Mouse (Mus musculus) intestine, postnatal 0 days (tissue): ENCODE results near the gene Nudcd2. TPM values are rescaled to one million over a fixed set of nuclear protein-coding genes. Genes with fewer than 3 reads are reported as not detected.

ENCODE experiments used
- ATAC-seq: fragments of 200-750 bp; cut with Nextera tagmentation; 2 replicates; pipeline ENCODE4 v1.8.0; 2017; ENCODE audit warnings: mild to moderate bottlenecking, moderate TSS enrichment, moderate library complexity
- H3K27ac ChIP-seq: fragments of 300-500 bp; sonication (generic); 2 replicates; pipeline ENCODE4 v1.5.1; 2014; ENCODE audit warnings: mild to moderate bottlenecking, low read depth, low read length, moderate library complexity
- H3K27me3 ChIP-seq: fragments of 300-500 bp; sonication (generic); replicated peaks from 2 replicates; pipeline ENCODE4 v1.6.1; 2014; ENCODE audit warnings: low read length, mixed read lengths; ENCODE audit not compliant: control insufficient read depth, insufficient read depth
- H3K36me3 ChIP-seq: fragments of 300-500 bp; sonication (generic); 2 replicates; pipeline ENCODE4 v1.6.1; 2014; ENCODE audit warnings: mild to moderate bottlenecking, moderate library complexity; ENCODE audit not compliant: control insufficient read depth, insufficient read depth
- H3K4me1 ChIP-seq: fragments of 300-500 bp; sonication (generic); replicated peaks from 2 replicates; pipeline ENCODE4 v1.6.1; 2014; ENCODE audit warnings: antibody characterized with exemption, low read length, mixed read lengths; ENCODE audit not compliant: control insufficient read depth, insufficient read depth
- H3K4me2 ChIP-seq: fragments of 300-500 bp; sonication (generic); replicated peaks from 2 replicates; pipeline ENCODE4 v1.6.1; 2014; ENCODE audit warnings: low read depth, mild to moderate bottlenecking, moderate library complexity
- H3K4me3 ChIP-seq: fragments of 300-500 bp; sonication (generic); 2 replicates; pipeline ENCODE4 v1.5.1; 2014; ENCODE audit warnings: low read depth, low read length
- H3K9ac ChIP-seq: fragments of 300-500 bp; sonication (generic); 2 replicates; pipeline ENCODE4 v1.6.1; 2014; ENCODE audit warnings: mild to moderate bottlenecking, low read depth, low read length
- H3K9me3 ChIP-seq: fragments of 300-500 bp; sonication (generic); 2 replicates; pipeline ENCODE4 v1.6.1; 2016; ENCODE audit warnings: mixed run types; ENCODE audit not compliant: control insufficient read depth
- CTCF ChIP-seq: sonication (generic); IDR thresholded peaks from 2 replicates; pipeline ENCODE4 v1.5.1; 2016; ENCODE audit warnings: low read depth, mild to moderate bottlenecking, control low read depth, antibody characterized with exemption, moderate library complexity
- WGBS: fragments of 180-500 bp; shearing (Covaris S2); extraction: QIAGEN DNeasy Blood & Tissue Kit; methylation state at CpG from one replicate; pipeline ENCODE4 v1.1.7; 2014; 5-methylcytosine and 5-hydroxymethylcytosine counted together
- polyA plus RNA-seq: library from polyadenylated mRNA; unstranded; fragments of >200 nt; fragmentation: Nextera tagmentation; extraction: Ambion mirVana; gene quantifications from 2 replicates; pipeline ENCODE4 v1.2.1, GENCODE M21; 2015

The Nudcd2 gene
- polyA plus RNA-seq, 1 experiment from 2014 or later = 70.3 TPM

DNA sequence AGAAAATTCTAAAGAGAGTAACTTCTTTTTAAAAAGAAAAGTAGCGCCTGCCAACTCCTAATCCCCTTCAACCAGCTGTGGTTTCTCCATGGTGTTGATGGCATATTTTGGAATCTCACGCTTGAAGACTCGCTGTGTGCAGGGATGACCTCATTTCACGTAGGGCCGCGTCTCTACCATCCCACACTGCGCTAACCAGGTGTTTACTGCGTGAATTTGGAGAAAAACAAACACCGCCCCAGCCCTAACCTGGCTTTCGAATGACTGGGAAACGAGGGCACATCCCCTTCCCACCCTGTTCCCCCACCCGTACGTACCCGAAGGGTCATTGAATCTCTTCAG lies 499 bp upstream of the Nudcd2 start:
- Histone ChIP-seq H3K9me3 (no peaks in the 10 kb centered on the region), H3K4me2 (peak overlapping the region; percentile 90), H3K27me3 (no peaks in the 10 kb centered on the region), H3K9ac (peak overlapping the region; percentile 50; the same call in 1 of the 2 replicates), H3K36me3 (peaks cover 15% of the 10 kb centered on the region), H3K27ac (no peak overlapping the region), H3K4me3 (peak overlapping the region; percentile 77), H3K4me1 (no peaks in the 10 kb centered on the region)
- under 1% methylated on average over 14 of the region's 14 CpGs for WGBS
- ATAC-seq = peak; percentile 14; the same call in 1 of the 2 replicates
- TF ChIP-seq CTCF = no peak

DNA sequence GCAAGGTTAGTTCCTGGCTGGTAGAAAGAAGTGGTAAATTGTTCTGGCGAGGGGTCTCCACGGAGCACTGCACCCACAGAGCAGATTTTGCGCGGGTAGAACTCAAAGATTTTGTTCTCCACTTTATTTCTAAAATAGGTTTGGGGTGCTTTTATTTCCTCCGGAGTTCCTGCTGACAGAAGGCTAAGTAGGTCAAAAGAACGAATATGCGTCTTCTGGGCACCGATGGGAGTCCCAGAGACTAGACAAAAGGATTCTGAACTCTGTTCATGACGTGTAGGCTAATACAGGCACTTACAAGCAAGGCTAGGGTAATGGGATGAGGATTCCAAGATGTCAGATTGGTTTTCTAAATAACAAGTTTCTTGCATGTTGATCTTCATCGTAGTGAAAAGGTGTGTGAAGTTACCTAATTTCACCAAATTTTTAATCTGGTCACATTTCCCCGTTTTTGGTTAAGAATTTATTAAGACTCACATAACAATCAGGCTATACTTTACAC lies 835 bp downstream of the Nudcd2 start:
- peak overlapping the region; percentile 85 for H3K9ac ChIP-seq
- peak overlapping the region; percentile 92 for H3K4me2 ChIP-seq
- H3K4me3 ChIP-seq = peak overlapping the region; percentile 77
- H3K27ac ChIP-seq = peak overlapping the region; percentile 74; the same call in 1 of the 2 replicates
- H3K9me3 ChIP-seq = no peaks in the 10 kb centered on the region
- WGBS = 3% methylated on average over 11 of the region's 11 CpGs
- no peaks in the 10 kb centered on the region for H3K27me3 ChIP-seq
- no peak for ATAC-seq
- peaks cover 14% of the 10 kb centered on the region for H3K36me3 ChIP-seq
- TF ChIP-seq CTCF = no peak
- no peaks in the 10 kb centered on the region for H3K4me1 ChIP-seq

DNA sequence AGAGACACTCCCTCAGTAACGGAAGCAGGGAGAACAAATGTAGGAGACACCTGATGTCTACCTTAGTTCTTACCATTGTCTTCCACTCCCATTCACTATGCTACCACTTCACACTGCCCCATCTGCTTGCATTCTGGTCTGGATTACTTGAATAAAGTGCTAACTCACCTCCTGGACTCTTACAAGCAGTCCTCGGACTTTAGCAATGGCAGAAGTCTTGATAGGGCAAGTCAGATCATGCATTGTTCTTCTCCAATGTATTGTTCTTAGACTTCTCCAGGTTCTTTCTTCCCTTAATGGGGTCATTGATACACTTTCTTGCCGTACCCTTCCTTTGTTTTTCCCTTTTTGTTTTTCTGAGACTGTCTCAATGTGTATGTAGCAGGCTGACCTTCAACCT lies 3.9 kb downstream of the Nudcd2 start:
- no peak for ATAC-seq
- H3K9me3 ChIP-seq = no peaks in the 10 kb centered on the region
- H3K9ac ChIP-seq = no peak overlapping the region
- no peaks in the 10 kb centered on the region for H3K4me1 ChIP-seq
- no peaks in the 10 kb centered on the region for H3K27me3 ChIP-seq
- H3K4me2 ChIP-seq = no peak overlapping the region
- no peak overlapping the region for H3K27ac ChIP-seq
- no peak for TF ChIP-seq CTCF
- no peak overlapping the region for H3K4me3 ChIP-seq
- H3K36me3 ChIP-seq = peaks cover 25% of the 10 kb centered on the region
- WGBS = 94% methylated on average over 3 of the region's 3 CpGs

DNA sequence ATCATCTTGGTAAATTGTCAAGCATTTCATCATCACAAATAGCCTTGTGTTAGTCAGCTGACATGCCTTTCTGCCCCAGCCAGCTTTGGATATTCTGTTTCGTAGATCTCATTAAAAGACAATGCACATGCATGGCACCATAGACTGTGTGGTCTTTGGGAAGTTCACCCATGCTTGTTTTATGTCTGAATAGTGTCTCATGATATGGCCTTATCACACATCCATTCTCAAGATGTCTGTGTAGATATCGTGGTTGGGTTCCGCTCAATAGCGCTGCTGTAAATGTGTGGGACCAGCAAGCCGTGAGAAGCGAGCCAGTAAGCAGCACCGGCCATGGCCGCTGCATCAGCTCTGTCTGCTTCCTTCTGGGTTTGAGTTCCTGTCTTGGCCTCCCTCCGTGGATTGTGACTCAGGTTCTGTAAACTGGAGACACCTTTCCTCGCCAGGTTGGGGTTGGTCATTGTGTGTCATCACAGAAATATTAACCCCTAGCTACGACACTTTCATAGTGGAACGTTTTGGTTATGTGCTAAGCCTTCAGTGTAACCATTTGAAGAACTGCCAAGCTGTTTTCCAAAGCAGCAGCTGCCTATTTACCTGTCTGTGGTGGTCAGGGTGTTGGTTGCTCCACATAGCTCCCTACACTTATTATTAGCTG lies 8.3 kb downstream of the Nudcd2 start:
- no peak for TF ChIP-seq CTCF
- H3K36me3 ChIP-seq = peaks cover 24% of the 10 kb centered on the region
- WGBS = 92% methylated on average over 12 of the region's 12 CpGs

DNA sequence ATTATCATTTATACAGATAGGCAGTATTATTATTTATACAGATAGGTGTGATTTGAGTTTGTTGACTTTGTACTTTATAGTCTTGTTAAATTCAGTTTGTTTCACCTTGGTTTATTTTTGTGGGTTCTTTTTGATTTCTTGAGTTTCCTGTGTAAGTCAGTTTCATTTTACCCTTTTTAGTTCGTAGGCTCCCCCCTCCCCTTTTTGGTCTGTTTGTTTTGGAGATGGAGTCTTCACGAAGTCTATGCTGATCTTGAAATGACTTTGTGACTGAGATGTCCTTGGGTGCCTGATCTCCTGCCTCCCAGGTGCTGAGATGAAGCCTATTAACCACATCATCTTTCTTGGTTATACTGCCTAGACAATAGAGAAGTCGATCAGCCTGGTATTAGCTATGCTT lies 10.9 kb downstream of the Nudcd2 start:
- TF ChIP-seq CTCF = no peak
- Histone ChIP-seq H3K4me1 (no peaks in the 10 kb centered on the region), H3K4me2 (no peak overlapping the region), H3K27ac (no peak overlapping the region), H3K27me3 (no peaks in the 10 kb centered on the region), H3K36me3 (peaks cover 11% of the 10 kb centered on the region), H3K4me3 (no peak overlapping the region), H3K9ac (no peak overlapping the region), H3K9me3 (no peaks in the 10 kb centered on the region)
- 84% methylated on average over 3 of the region's 3 CpGs for WGBS
- ATAC-seq = no peak

More for the DNA sequence above, 8.3 kb downstream of the Nudcd2 start:
- no peaks in the 10 kb centered on the region for H3K4me1 ChIP-seq
- H3K4me3 ChIP-seq = no peak overlapping the region
- no peaks in the 10 kb centered on the region for H3K9me3 ChIP-seq
- no peaks in the 10 kb centered on the region for H3K27me3 ChIP-seq
- no peak overlapping the region for H3K4me2 ChIP-seq
- ATAC-seq = no peak
- H3K27ac ChIP-seq = no peak overlapping the region
- H3K9ac ChIP-seq = no peak overlapping the region

DNA sequence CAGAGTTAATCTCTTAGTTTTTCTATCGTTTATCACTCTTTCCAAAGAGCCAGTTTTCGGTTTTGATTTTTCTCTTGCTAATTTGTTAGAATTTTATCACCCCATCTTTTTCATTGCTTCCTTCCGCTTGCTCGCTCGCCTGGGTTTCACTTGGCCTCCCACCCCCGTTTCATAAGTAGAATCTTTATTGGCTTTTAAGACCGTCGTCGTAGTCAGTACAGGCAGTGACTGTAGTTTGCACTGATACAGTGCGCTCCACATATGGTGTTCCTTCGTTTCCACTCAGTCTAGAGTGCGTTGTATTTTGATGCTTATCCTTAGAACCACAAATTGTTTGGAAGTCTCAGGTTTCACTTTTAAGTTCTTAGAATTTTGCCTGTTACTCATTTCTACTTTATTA lies 12.9 kb downstream of the Nudcd2 start:
- TF ChIP-seq CTCF = no peak
- WGBS = 88% methylated on average over 12 of the region's 12 CpGs
- no peaks in the 10 kb centered on the region for H3K9me3 ChIP-seq

More for the DNA sequence above, 12.9 kb downstream of the Nudcd2 start:
- H3K36me3 ChIP-seq = peaks cover 16% of the 10 kb centered on the region
- no peak overlapping the region for H3K9ac ChIP-seq
- no peak overlapping the region for H3K4me2 ChIP-seq
- no peak for ATAC-seq
- H3K27me3 ChIP-seq = no peaks in the 10 kb centered on the region
- H3K4me1 ChIP-seq = no peaks in the 10 kb centered on the region
- no peak overlapping the region for H3K4me3 ChIP-seq
- no peak overlapping the region for H3K27ac ChIP-seq
